Mouse (Mus musculus) myocyte (in vitro differentiated cells): ENCODE results near the gene Ccdc24.

ENCODE experiments used
- MAX ChIP-seq: IDR thresholded peaks from one replicate; pipeline ENCODE4 v1.6.1; 2011; ENCODE audit warnings: low read depth, mild to moderate bottlenecking, control low read depth
- POLR2A ChIP-seq: IDR thresholded peaks from one replicate; pipeline ENCODE4 v1.6.1; 2011; ENCODE audit warnings: low read depth, mild to moderate bottlenecking, control low read depth, moderate library complexity; ENCODE audit not compliant: insufficient read length
- TCF12 ChIP-seq: IDR thresholded peaks from one replicate; pipeline ENCODE4 v1.6.1; 2011; ENCODE audit warnings: mild to moderate bottlenecking, control low read depth; ENCODE audit not compliant: poor library complexity, insufficient read depth, severe bottlenecking
- USF1 ChIP-seq: IDR thresholded peaks from one replicate; pipeline ENCODE4 v1.6.1; 2011; ENCODE audit warnings: low read depth, mild to moderate bottlenecking, control low read depth, moderate library complexity

- TF ChIP-seq TCF12 (no peak), USF1 (no peak), POLR2A (no peak), MAX (no peak)
Observed at GRCm38 (mm10) chr4:117835531-117836111, 36.7 kb downstream of the Ccdc24 start.
